Mouse (Mus musculus): Measurements from ENCODE around the gene Tmem135.

DNA sequence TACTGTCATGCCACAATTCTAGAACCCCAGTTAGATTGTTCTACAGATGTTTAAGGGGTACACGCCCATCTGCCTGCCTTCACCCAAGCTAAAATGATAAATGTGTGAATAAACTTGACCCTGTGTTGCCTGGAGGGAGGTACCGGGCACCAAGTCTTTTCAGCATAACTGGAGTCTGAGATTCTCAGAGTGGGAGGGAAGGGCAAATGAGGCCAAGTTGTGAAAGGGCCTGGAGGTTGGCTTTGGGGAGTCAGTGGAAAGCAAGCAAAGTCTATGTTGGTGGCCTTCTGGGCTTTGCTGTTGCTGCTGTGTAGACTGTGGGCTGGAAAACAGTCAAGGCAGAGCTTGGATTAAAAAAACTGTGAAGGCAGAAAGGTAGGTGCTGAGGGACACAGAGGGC is 13.7 kb upstream of the Tmem135 start:
- TF ChIP-seq CTCF (conservative IDR thresholded peaks at IDR 0.05; ENCODE audit: insufficient read depth, insufficient read length, low read depth, low read length) (no peak), POLR2A (IDR thresholded peaks at IDR 0.05; ENCODE audit: low read depth, low read length) (no peak)
